Mouse (Mus musculus) lung, embryonic 14.5 days (tissue): ENCODE measurements around the gene Axin2. TPM values are rescaled to one million over a fixed set of nuclear protein-coding genes. Genes with fewer than 3 reads are reported as not detected.
"Not testable (repeated sequence)": the region's sequence is repeated elsewhere in the genome, so short reads cannot be mapped to it uniquely, and the experiment has no call there.

Experiments used
- ATAC-seq: fragments of 200-750 bp; cut with Nextera tagmentation; 2 replicates; pipeline ENCODE4 v1.8.0; 2017; ENCODE audit warnings: mild to moderate bottlenecking, moderate TSS enrichment, moderate library complexity; ENCODE audit not compliant: insufficient read depth
- DNase-seq: peaks from one replicate; pipeline ENCODE4 v3.0.0-alpha.2; 2015
- H3K27ac ChIP-seq: fragments of 300-500 bp; sonication (generic); 2 replicates; pipeline ENCODE4 v1.5.1; 2014; ENCODE audit warnings: low read depth, mild to moderate bottlenecking, moderate library complexity
- H3K27me3 ChIP-seq: fragments of 300-500 bp; sonication (generic); 2 replicates; pipeline ENCODE4 v1.6.1; 2014; ENCODE audit warnings: low read length, control low read depth; ENCODE audit not compliant: insufficient read depth
- H3K36me3 ChIP-seq: fragments of 300-500 bp; sonication (generic); 2 replicates; pipeline ENCODE4 v1.6.1; 2014; ENCODE audit warnings: control low read depth; ENCODE audit not compliant: insufficient read depth
- H3K4me1 ChIP-seq: fragments of 300-500 bp; sonication (generic); 2 replicates; pipeline ENCODE4 v1.6.1; 2014; ENCODE audit warnings: antibody characterized with exemption, control low read depth; ENCODE audit not compliant: insufficient read depth
- H3K4me2 ChIP-seq: fragments of 300-500 bp; sonication (generic); 2 replicates; pipeline ENCODE4 v1.6.1; 2014; ENCODE audit warnings: mild to moderate bottlenecking
- H3K4me3 ChIP-seq: fragments of 300-500 bp; sonication (generic); 2 replicates; pipeline ENCODE4 v1.5.1; 2014; ENCODE audit warnings: low read depth, low read length
- H3K9ac ChIP-seq: fragments of 300-500 bp; sonication (generic); 2 replicates; pipeline ENCODE4 v1.6.1; 2014
- H3K9me3 ChIP-seq: fragments of 300-500 bp; sonication (generic); 2 replicates; pipeline ENCODE4 v1.6.1; 2016; ENCODE audit warnings: low read depth, low read length, control low read depth
- CTCF ChIP-seq: IDR thresholded peaks from 2 replicates; pipeline ENCODE4 v1.5.1; 2016; ENCODE audit warnings: antibody characterized with exemption, low read depth
- WGBS: fragments of 180-500 bp; shearing (Covaris S2); extraction: QIAGEN DNeasy Blood & Tissue Kit; methylation state at CpG from one replicate; pipeline ENCODE4 v1.1.7; 2014; 5-methylcytosine and 5-hydroxymethylcytosine counted together
- polyA plus RNA-seq: library from polyadenylated mRNA; unstranded; fragments of >200 nt; fragmentation: Nextera tagmentation; extraction: Ambion mirVana; gene quantifications from 2 replicates; pipeline ENCODE4 v1.2.1, GENCODE M21; 2014

Axin2 gene
- 13.0 and 15.5 TPM in 2 replicates for polyA plus RNA-seq

- Histone ChIP-seq H3K4me3 (peak within 1 kb of the TSS; percentile 86), H3K36me3 (peaks cover 7% of the 10 kb centered on the region), H3K9me3 (no peaks in the 10 kb centered on the region), H3K4me1 (peaks cover 5% of the 10 kb centered on the region; the same call in 1 of the 2 replicates), H3K4me2 (peak within 1 kb of the TSS; percentile 84), H3K27ac (peak within 1 kb of the TSS; percentile 100), H3K9ac (peak within 1 kb of the TSS; percentile 83), H3K27me3 (no peaks in the 10 kb centered on the region)
- under 1% methylated on average over 53 of the region's 53 CpGs for WGBS
- TF ChIP-seq CTCF: peak; percentile 51
- ATAC-seq: peak; percentile 91
- DNase-seq: peak; percentile 98
Measured at GRCm38 (mm10) chr11:108920158-108920635, at the start of gene Axin2. Gene Axin2, plus strand, starts transcription at chr11:108920349.

GRCm38 (mm10) chr11:108871284-108871683 lies 48.9 kb upstream of the Axin2 start:
- H3K36me3 ChIP-seq, H3K9me3 ChIP-seq, ATAC-seq, H3K9ac ChIP-seq, H3K27me3 ChIP-seq, H3K4me2 ChIP-seq, DNase-seq, H3K4me1 ChIP-seq, H3K4me3 ChIP-seq, H3K27ac ChIP-seq: not testable (repeated sequence)
- 89% methylated on average over 1 of the region's 1 CpGs for WGBS

- no peak for TF ChIP-seq CTCF
Measured at GRCm38 (mm10) chr11:108871748-108872147, 48.4 kb upstream of the Axin2 start.

GRCm38 (mm10) chr11:108876633-108877205 lies 43.4 kb upstream of the Axin2 start:
- ATAC-seq: peak; percentile 96
- no peak for TF ChIP-seq CTCF
- Histone ChIP-seq H3K4me1 (no peaks in the 10 kb centered on the region), H3K27ac (peak overlapping the region; percentile 37), H3K9ac (no peak overlapping the region), H3K27me3 (no peaks in the 10 kb centered on the region), H3K4me2 (no peak overlapping the region), H3K36me3 (no peaks in the 10 kb centered on the region), H3K4me3 (no peak overlapping the region), H3K9me3 (no peaks in the 10 kb centered on the region)
- 30% methylated on average over 7 of the region's 7 CpGs for WGBS
- DNase-seq: peak; percentile 94

More at GRCm38 (mm10) chr11:108871748-108872147, 48.4 kb upstream of the Axin2 start:
- H3K9ac ChIP-seq: no peak overlapping the region
- ATAC-seq: no peak
- H3K27me3 ChIP-seq: no peaks in the 10 kb centered on the region
- H3K36me3 ChIP-seq: no peaks in the 10 kb centered on the region
- no peak overlapping the region for H3K4me3 ChIP-seq
- 82% methylated on average over 3 of the region's 3 CpGs for WGBS
- H3K27ac ChIP-seq: no peak overlapping the region
- no peaks in the 10 kb centered on the region; the same call in 1 of the 2 replicates for H3K4me1 ChIP-seq
- DNase-seq: no peak
- no peaks in the 10 kb centered on the region for H3K9me3 ChIP-seq
- H3K4me2 ChIP-seq: no peak overlapping the region

GRCm38 (mm10) chr11:108877520-108877919 lies 42.6 kb upstream of the Axin2 start:
- H3K27me3 ChIP-seq: no peaks in the 10 kb centered on the region
- ATAC-seq: no peak
- WGBS: 36% methylated on average over 5 of the region's 5 CpGs
- H3K36me3 ChIP-seq: no peaks in the 10 kb centered on the region
- H3K4me2 ChIP-seq: no peak overlapping the region
- no peak for TF ChIP-seq CTCF
- DNase-seq: no peak
- peak overlapping the region; percentile 37 for H3K27ac ChIP-seq
- no peak overlapping the region for H3K4me3 ChIP-seq
- H3K9me3 ChIP-seq: no peaks in the 10 kb centered on the region
- no peak overlapping the region for H3K9ac ChIP-seq
- H3K4me1 ChIP-seq: no peaks in the 10 kb centered on the region

- H3K36me3 ChIP-seq: no peaks in the 10 kb centered on the region
- H3K27ac ChIP-seq: no peak overlapping the region
- ATAC-seq: no peak
- no peak for TF ChIP-seq CTCF
- H3K9ac ChIP-seq: no peak overlapping the region
- no peak for DNase-seq
- no peak overlapping the region for H3K4me3 ChIP-seq
- no peak overlapping the region for H3K4me2 ChIP-seq
- 75% methylated on average over 4 of the region's 4 CpGs for WGBS
- H3K9me3 ChIP-seq: no peaks in the 10 kb centered on the region
- H3K4me1 ChIP-seq: no peaks in the 10 kb centered on the region
- H3K27me3 ChIP-seq: no peaks in the 10 kb centered on the region
Measured at GRCm38 (mm10) chr11:108880546-108880945, 39.6 kb upstream of the Axin2 start.

GRCm38 (mm10) chr11:108881662-108882061 lies 38.5 kb upstream of the Axin2 start:
- Histone ChIP-seq H3K4me2 (no peak overlapping the region), H3K4me1 (no peaks in the 10 kb centered on the region), H3K9ac (no peak overlapping the region), H3K36me3 (no peaks in the 10 kb centered on the region), H3K27me3 (no peaks in the 10 kb centered on the region), H3K9me3 (no peaks in the 10 kb centered on the region), H3K4me3 (no peak overlapping the region), H3K27ac (no peak overlapping the region)
- TF ChIP-seq CTCF: no peak
- ATAC-seq (no peak), DNase-seq (no peak)
- 80% methylated on average over 5 of the region's 5 CpGs for WGBS
